Mouse (Mus musculus): ENCODE data around the gene Paqr9. TPM values are rescaled to one million over a fixed set of nuclear protein-coding genes. Genes with fewer than 3 reads are reported as not detected.

Gene Paqr9
- 0.26 and 0.50 TPM in 2 replicates for polyA plus RNA-seq (2015; fragmentation: Nextera tagmentation; extraction: Ambion mirVana)

GRCm38 (mm10) chr9:95559059-95559935 lies at the start of gene Paqr9:
TSS of gene Paqr9 (plus strand) at chr9:95559657.

GRCm38 (mm10) chr9:95511472-95512330 lies 47.8 kb upstream of the Paqr9 start, which contains the start of gene U2surp:
TSS of gene U2surp (minus strand) at chr9:95511996.

Other genes with a start within 250 kb of the Paqr9 start
- 0.90 and 1.4 TPM in 2 replicates for gene Chst2, start 152.9 kb upstream of the Paqr9 start, polyA plus RNA-seq (2015; fragmentation: Nextera tagmentation; extraction: Ambion mirVana)
- gene U2surp, start 47.7 kb upstream of the Paqr9 start, polyA plus RNA-seq (2015; fragmentation: Nextera tagmentation; extraction: Ambion mirVana), result 53.9 and 58.1 TPM in 2 replicates
- 1.4 and 3.6 TPM in 2 replicates for gene Pcolce2, start 77.9 kb downstream of the Paqr9 start, polyA plus RNA-seq (2015; fragmentation: Nextera tagmentation; extraction: Ambion mirVana)
- 0.67 and 0.85 TPM in 2 replicates for gene Trpc1, start 190.7 kb downstream of the Paqr9 start, polyA plus RNA-seq (2015; fragmentation: Nextera tagmentation; extraction: Ambion mirVana)

Measured in skeletal muscle tissue, postnatal 0 days (tissue).